Mouse (Mus musculus) hindbrain, embryonic 13.5 days (tissue): ENCODE results near the gene Nkiras2. TPM values are rescaled to one million over a fixed set of nuclear protein-coding genes. Genes with fewer than 3 reads are reported as not detected.
"Not testable (repeated sequence)": the region's sequence is repeated elsewhere in the genome, so short reads cannot be mapped to it uniquely, and the experiment has no call there.

Experiments
- ATAC-seq: fragments of 200-750 bp; cut with Nextera tagmentation; 2 replicates; pipeline ENCODE4 v1.8.0; 2017; ENCODE audit warnings: moderate TSS enrichment; ENCODE audit not compliant: low FRiP score
- H3K27ac ChIP-seq: fragments of 300-500 bp; sonication (generic); 2 replicates; pipeline ENCODE4 v1.5.1; 2015; ENCODE audit warnings: inconsistent platforms, mild to moderate bottlenecking, moderate library complexity
- H3K27me3 ChIP-seq: fragments of 300-500 bp; sonication (generic); 2 replicates; pipeline ENCODE4 v1.6.1; 2015; ENCODE audit warnings: mild to moderate bottlenecking, inconsistent platforms
- H3K36me3 ChIP-seq: fragments of 300-500 bp; sonication (generic); 2 replicates; pipeline ENCODE4 v1.6.1; 2015; ENCODE audit warnings: mild to moderate bottlenecking, inconsistent platforms
- H3K4me1 ChIP-seq: fragments of 300-500 bp; sonication (generic); replicated peaks from 2 replicates; pipeline ENCODE4 v1.6.1; 2015; ENCODE audit warnings: inconsistent platforms
- H3K4me2 ChIP-seq: fragments of 300-500 bp; sonication (generic); 2 replicates; pipeline ENCODE4 v1.6.1; 2015; ENCODE audit warnings: inconsistent platforms, mild to moderate bottlenecking, moderate library complexity
- H3K4me3 ChIP-seq: fragments of 300-500 bp; sonication (generic); 2 replicates; pipeline ENCODE4 v1.5.1; 2015; ENCODE audit warnings: mild to moderate bottlenecking, inconsistent platforms
- H3K9ac ChIP-seq: fragments of 300-500 bp; sonication (generic); 2 replicates; pipeline ENCODE4 v1.6.1; 2015; ENCODE audit warnings: mild to moderate bottlenecking, inconsistent platforms
- H3K9me3 ChIP-seq: fragments of 300-500 bp; sonication (generic); 2 replicates; pipeline ENCODE4 v1.6.1; 2016; ENCODE audit warnings: inconsistent platforms
- WGBS: fragments of 180-500 bp; shearing (Covaris S2); methylation state at CpG from one replicate; pipeline ENCODE4 v1.1.7; 2015; 5-methylcytosine and 5-hydroxymethylcytosine counted together
- polyA plus RNA-seq: library from polyadenylated mRNA; unstranded; fragments of >200 nt; fragmentation: Nextera tagmentation; extraction: Ambion mirVana; gene quantifications from 2 replicates; pipeline ENCODE4 v1.2.1, GENCODE M21; 2015

Gene Nkiras2
- polyA plus RNA-seq, 1 experiment from 2014 or later: 110 TPM

DNA sequence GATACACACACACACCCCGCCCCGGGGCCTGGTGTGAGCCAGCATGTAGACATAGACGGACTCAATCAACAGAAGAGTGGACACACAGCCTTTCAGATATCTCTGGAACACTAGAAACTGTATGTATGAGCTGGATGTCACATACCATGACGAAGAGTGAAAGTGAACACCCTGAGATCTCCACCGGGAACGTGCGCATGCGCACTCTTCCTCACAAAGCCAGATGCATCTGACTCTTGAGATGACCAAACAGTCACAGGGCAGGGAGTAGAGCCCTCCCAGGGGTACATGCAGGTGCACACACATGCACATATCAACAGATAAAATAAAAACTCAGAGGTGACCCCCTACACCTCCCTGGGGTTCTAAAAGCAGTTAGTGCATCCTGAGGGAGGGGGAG is 29.4 kb downstream of the Nkiras2 start:
- H3K4me3 ChIP-seq: no peak overlapping the region
- H3K4me1 ChIP-seq: peaks cover 11% of the 10 kb centered on the region
- H3K27ac ChIP-seq: no peak overlapping the region
- H3K27me3 ChIP-seq: peaks cover 42% of the 10 kb centered on the region
- no peak for ATAC-seq
- no peaks in the 10 kb centered on the region for H3K36me3 ChIP-seq
- H3K9me3 ChIP-seq: no peaks in the 10 kb centered on the region
- no peak overlapping the region for H3K9ac ChIP-seq
- H3K4me2 ChIP-seq: no peak overlapping the region
- WGBS: 90% methylated on average over 8 of the region's 8 CpGs

DNA sequence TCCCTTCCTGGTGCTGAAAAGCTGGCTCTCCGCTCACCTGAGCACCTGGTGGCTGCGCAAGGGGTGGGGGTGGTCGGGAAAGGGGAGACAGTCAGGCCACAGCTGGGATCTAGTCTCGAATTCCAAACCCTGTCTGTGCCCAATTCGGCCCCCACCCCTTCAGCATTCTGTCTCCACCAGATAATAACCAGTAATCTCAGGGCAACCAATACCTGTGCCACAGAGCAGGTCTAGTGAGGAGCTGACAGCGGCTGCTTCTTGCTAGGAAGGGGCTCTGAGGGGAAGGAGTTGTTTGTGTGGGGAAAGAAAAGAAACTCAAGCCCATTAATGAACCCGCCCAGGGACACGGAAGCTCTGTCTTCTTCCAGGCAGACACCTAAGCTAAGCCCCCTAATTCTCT is 32.2 kb downstream of the Nkiras2 start:
- H3K4me2 ChIP-seq: no peak overlapping the region
- H3K9me3 ChIP-seq: no peaks in the 10 kb centered on the region
- H3K27me3 ChIP-seq: peaks cover 43% of the 10 kb centered on the region
- ATAC-seq: no peak
- no peak overlapping the region for H3K27ac ChIP-seq
- no peak overlapping the region for H3K9ac ChIP-seq
- peaks cover 6% of the 10 kb centered on the region for H3K4me1 ChIP-seq
- 18% methylated on average over 8 of the region's 8 CpGs for WGBS
- H3K36me3 ChIP-seq: no peaks in the 10 kb centered on the region
- no peak overlapping the region for H3K4me3 ChIP-seq

GRCm38 (mm10) chr11:100651748-100652147 is 32.7 kb downstream of the Nkiras2 start:
- Histone ChIP-seq H3K27me3 (peaks cover 43% of the 10 kb centered on the region), H3K9ac (no peak overlapping the region), H3K27ac (no peak overlapping the region), H3K4me2 (no peak overlapping the region), H3K4me1 (peaks cover 11% of the 10 kb centered on the region), H3K9me3 (no peaks in the 10 kb centered on the region), H3K36me3 (no peaks in the 10 kb centered on the region), H3K4me3 (no peak overlapping the region)
- WGBS: 25% methylated on average over 3 of the region's 3 CpGs
- ATAC-seq: no peak

DNA sequence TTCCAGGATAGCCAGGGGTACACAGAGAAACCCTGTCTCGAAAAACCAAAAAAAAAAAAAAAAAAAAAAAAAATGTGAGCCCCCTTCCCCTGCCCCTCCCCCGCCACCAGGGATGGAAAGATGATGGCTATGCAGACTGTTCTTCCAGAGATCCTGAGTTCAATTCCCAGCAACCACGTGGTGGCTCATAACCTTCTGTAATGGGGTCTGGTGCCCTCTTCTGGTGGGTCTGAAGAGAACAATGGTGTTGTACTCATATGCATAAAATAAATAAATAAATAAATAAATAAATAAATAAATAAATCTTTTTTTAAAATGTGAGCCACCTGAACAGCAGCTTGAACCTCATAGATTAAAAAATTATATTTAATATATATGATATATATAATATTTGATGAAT is 36.5 kb downstream of the Nkiras2 start:
- peaks cover 17% of the 10 kb centered on the region for H3K27me3 ChIP-seq
- H3K4me2 ChIP-seq, H3K36me3 ChIP-seq, H3K9me3 ChIP-seq, ATAC-seq, H3K27ac ChIP-seq, H3K9ac ChIP-seq, H3K4me3 ChIP-seq: not testable (repeated sequence)
- 63% methylated on average over 3 of the region's 3 CpGs for WGBS
- peaks cover 11% of the 10 kb centered on the region for H3K4me1 ChIP-seq

DNA sequence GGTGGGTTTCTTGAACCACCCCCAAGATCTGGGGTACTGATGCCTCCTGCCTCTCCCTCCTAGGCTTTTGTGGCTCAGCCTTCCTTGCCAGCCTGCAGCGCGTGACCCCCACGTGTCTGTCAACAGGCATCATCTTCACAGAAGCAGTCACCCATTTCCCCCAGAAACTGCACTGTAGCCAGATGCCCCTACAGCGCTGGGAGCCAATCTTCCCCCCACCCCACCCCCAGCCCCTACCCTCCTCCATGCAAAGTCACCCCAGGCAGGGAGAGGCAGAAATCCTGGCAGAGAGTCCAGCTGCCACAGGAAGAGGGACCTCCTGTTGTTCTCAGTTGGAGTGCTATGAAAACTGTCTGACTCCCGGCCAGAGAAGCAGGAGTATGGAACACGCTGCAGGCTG is 37.4 kb downstream of the Nkiras2 start:
- Histone ChIP-seq H3K27ac (no peak overlapping the region), H3K4me3 (no peak overlapping the region), H3K9me3 (no peaks in the 10 kb centered on the region), H3K4me1 (peaks cover 10% of the 10 kb centered on the region), H3K36me3 (no peaks in the 10 kb centered on the region), H3K4me2 (no peak overlapping the region), H3K27me3 (peaks cover 9% of the 10 kb centered on the region; the same call in 1 of the 2 replicates), H3K9ac (no peak overlapping the region)
- ATAC-seq: no peak
- WGBS: 9% methylated on average over 6 of the region's 6 CpGs

DNA sequence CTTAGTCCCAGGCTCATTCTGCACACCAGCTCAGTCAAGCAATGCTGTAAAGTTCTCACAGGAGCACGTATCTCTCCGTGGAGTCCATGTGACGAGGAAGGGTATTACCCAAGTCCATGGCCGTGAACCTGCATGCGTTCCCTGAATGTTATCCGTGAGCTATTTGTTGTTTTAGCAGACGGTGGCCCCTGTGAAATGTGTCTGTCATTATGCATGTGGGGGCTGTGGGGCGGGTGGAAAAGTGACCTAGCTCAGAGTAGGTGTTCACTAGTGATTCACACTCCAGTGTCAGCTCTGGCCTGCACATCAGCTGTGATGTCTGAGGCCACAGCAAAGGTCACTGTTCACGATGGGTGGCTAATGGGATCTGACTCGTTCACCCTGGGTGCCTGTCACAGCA is 40.8 kb downstream of the Nkiras2 start:
- Histone ChIP-seq H3K4me1 (peaks cover 7% of the 10 kb centered on the region), H3K36me3 (no peaks in the 10 kb centered on the region), H3K9me3 (no peaks in the 10 kb centered on the region), H3K27me3 (no peaks in the 10 kb centered on the region), H3K27ac (no peak overlapping the region), H3K4me3 (no peak overlapping the region), H3K9ac (no peak overlapping the region), H3K4me2 (no peak overlapping the region)
- 77% methylated on average over 10 of the region's 10 CpGs for WGBS
- ATAC-seq: no peak

DNA sequence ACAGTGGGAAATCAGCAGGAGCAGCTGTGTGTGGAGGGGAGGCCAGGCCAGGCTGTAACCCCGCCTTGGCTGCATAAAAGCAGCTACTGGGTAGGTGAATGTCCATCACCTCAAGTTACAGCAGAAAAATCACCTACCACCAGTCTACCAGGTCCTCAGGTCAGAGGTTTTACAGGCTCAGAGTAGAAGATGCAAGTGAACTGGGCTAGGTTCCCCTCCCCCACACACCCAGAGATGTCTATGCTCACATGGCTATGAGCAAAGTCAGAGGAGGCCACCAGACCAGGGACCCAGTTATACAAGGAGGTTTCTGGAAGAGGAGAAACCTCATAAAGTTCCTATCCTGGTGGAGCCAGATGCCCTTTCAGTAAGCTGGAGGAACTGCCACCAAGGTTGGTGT is 52.0 kb downstream of the Nkiras2 start:
- ATAC-seq: no peak
- no peak overlapping the region for H3K4me3 ChIP-seq
- H3K9ac ChIP-seq: no peak overlapping the region
- no peaks in the 10 kb centered on the region for H3K36me3 ChIP-seq
- H3K27me3 ChIP-seq: peaks cover 26% of the 10 kb centered on the region
- H3K4me2 ChIP-seq: no peak overlapping the region
- H3K4me1 ChIP-seq: peaks cover 9% of the 10 kb centered on the region
- H3K27ac ChIP-seq: no peak overlapping the region
- WGBS: 78% methylated on average over 1 of the region's 1 CpGs
- peaks cover 5% of the 10 kb centered on the region; the same call in 1 of the 2 replicates for H3K9me3 ChIP-seq

- no peak overlapping the region for H3K9ac ChIP-seq
- peaks cover 26% of the 10 kb centered on the region for H3K27me3 ChIP-seq
- 87% methylated on average over 2 of the region's 2 CpGs for WGBS
- H3K9me3 ChIP-seq: peaks cover 5% of the 10 kb centered on the region; the same call in 1 of the 2 replicates
- peaks cover 9% of the 10 kb centered on the region for H3K4me1 ChIP-seq
- no peak overlapping the region for H3K4me3 ChIP-seq
- H3K36me3 ChIP-seq: no peaks in the 10 kb centered on the region
- no peak overlapping the region for H3K27ac ChIP-seq
- no peak for ATAC-seq
- H3K4me2 ChIP-seq: no peak overlapping the region
Observed at GRCm38 (mm10) chr11:100671956-100672355, 52.9 kb downstream of the Nkiras2 start.

DNA sequence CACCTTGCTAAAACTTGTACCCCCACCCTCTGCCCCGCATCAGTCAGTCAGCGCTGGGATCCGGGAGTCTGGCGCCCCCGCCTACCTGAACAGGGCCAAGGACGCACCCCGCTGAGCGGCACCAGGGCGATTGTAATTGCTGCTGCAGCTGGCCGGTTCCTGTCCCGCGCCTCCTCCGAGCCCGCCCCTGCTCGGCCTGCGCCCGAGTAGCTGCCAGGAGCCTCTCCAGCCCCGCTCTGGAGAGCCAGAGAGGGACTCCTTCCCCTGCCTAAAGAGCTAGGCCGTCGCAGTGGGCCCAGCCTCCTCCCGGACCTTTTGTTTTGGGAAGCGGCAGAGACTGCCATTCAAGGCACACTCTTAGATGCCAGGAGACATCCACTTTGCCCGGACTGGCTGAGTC is 54.1 kb downstream of the Nkiras2 start:
- H3K36me3 ChIP-seq: no peaks in the 10 kb centered on the region
- peaks cover 26% of the 10 kb centered on the region for H3K27me3 ChIP-seq
- H3K27ac ChIP-seq: no peak overlapping the region
- H3K9ac ChIP-seq: peak overlapping the region; percentile 67
- H3K9me3 ChIP-seq: peaks cover 5% of the 10 kb centered on the region; the same call in 1 of the 2 replicates
- no peak for ATAC-seq
- H3K4me3 ChIP-seq: no peak overlapping the region
- under 1% methylated on average over 22 of the region's 23 CpGs for WGBS
- H3K4me1 ChIP-seq: peaks cover 9% of the 10 kb centered on the region
- H3K4me2 ChIP-seq: peak overlapping the region; percentile 40

Other genes with a start within 250 kb of the Nkiras2 start
- 65.5 and 73.9 TPM in 2 replicates for gene Jup, start 221.5 kb upstream of the Nkiras2 start, polyA plus RNA-seq
- 17.6 and 20.2 TPM in 2 replicates for gene P3h4, start 204.4 kb upstream of the Nkiras2 start, polyA plus RNA-seq
- 27.2 and 32.3 TPM in 2 replicates for gene Fkbp10, start 203.5 kb upstream of the Nkiras2 start, polyA plus RNA-seq
- 103 and 106 TPM in 2 replicates for gene Nt5c3b, start 177.4 kb upstream of the Nkiras2 start, polyA plus RNA-seq
- 0.75 and 0.84 TPM in 2 replicates for gene Klhl10, start 177.3 kb upstream of the Nkiras2 start, polyA plus RNA-seq
- gene Klhl11, start 146.5 kb upstream of the Nkiras2 start, polyA plus RNA-seq: 11.0 and 12.2 TPM in 2 replicates
- 255 and 257 TPM in 2 replicates for gene Acly, start 91.2 kb upstream of the Nkiras2 start, polyA plus RNA-seq
- 2.0 and 2.8 TPM in 2 replicates for gene Ttc25, start 73.6 kb upstream of the Nkiras2 start, polyA plus RNA-seq
- 34.5 and 37.0 TPM in 2 replicates for gene Cnp, start 44.3 kb upstream of the Nkiras2 start, polyA plus RNA-seq
- 308 and 315 TPM in 2 replicates for gene Dnajc7, start 924 bp downstream of the Nkiras2 start, polyA plus RNA-seq
- gene Zfp385c, start 73.2 kb downstream of the Nkiras2 start, polyA plus RNA-seq: 0.13 and 0.40 TPM in 2 replicates
- gene Dhx58, start 85.0 kb downstream of the Nkiras2 start, polyA plus RNA-seq: 2.7 and 3.0 TPM in 2 replicates
- gene Kat2a, start 93.2 kb downstream of the Nkiras2 start, polyA plus RNA-seq: 47.4 and 48.0 TPM in 2 replicates
- gene Hspb9, start 94.6 kb downstream of the Nkiras2 start, polyA plus RNA-seq: 0.43 TPM in 1 of 2 replicates, not detected in the other
- gene Rab5c, start 119.0 kb downstream of the Nkiras2 start, polyA plus RNA-seq: 28.2 and 29.0 TPM in 2 replicates
- gene Kcnh4, start 140.7 kb downstream of the Nkiras2 start, polyA plus RNA-seq: 7.4 and 7.5 TPM in 2 replicates
- 0.42 TPM in 1 of 2 replicates, not detected in the other for gene Hcrt, start 143.7 kb downstream of the Nkiras2 start, polyA plus RNA-seq
- gene Ghdc, start 151.7 kb downstream of the Nkiras2 start, polyA plus RNA-seq: 3.8 and 5.9 TPM in 2 replicates
- 14.1 and 15.7 TPM in 2 replicates for gene Stat5b, start 231.5 kb downstream of the Nkiras2 start, polyA plus RNA-seq
- gene Stat5a, start 240.1 kb downstream of the Nkiras2 start, polyA plus RNA-seq: 2.1 and 2.3 TPM in 2 replicates